Mouse (Mus musculus) MN1 (cell line): Measurements from ENCODE around the gene Mmaa.

Experiments
- DNase-seq: peaks from one replicate; pipeline ENCODE4 v3.0.0-alpha.2; 2016; ENCODE audit warnings: low spot score

Mmaa gene

DNA sequence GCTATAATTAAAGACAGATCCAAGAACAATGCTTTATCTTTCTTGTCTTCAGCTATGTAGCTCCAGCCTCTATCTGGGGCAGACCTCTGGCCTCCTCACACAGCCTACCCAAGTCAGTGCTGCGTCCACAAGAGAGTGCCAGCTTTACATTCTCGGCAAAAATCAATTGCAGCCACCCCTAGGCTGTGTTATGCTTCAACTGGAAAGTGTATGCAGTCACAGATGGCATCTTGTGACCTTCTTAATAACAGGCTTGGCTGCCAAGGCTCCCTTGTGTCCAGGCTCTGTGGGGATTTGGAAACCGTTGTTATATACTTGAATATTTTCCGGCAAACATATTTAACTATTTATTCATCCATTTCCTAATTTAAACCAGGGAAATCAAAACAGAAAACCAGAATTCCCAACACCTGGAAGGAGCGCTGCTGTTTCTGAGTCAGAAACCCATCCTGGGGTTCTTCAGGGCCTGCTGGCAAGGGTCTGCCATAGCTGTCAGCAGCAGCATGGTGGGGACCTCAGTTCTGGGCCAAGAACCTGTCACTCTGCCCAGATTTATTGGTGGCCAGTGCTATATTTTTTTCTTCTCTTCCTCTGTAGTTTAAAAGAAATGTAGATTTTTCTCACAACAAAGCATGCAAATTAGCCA, 72.5 kb downstream of the Mmaa start:
- DNase-seq = peak; percentile 34
